In genomic region chr7:19007026-19007977, GRCm38 (mm10) we compare ENCODE assay signal across 8 mouse cellular contexts. TPM values are rescaled to one million over a fixed set of nuclear protein-coding genes. Genes with fewer than 3 reads are reported as not detected.
DNase-seq lines count a peak whose midpoint lies in the region; ATAC-seq and TF ChIP-seq lines count a peak whose summit lies in the region.
"Had no signal": no experiment of that assay in that cellular context is flagged by ENCODE, and none has a peak within 500 bp of the region (broad histone marks: within the 10 kb centered on the region; RNA-seq: fewer than 3 reads in every experiment).

No protein-coding gene starts in this region.

- no peak for ATAC-seq in hindbrain, embryonic 15.5 days (ENCODE audit: low FRiP score, low read depth)
- no peak for ATAC-seq in kidney, embryonic 16.5 days (ENCODE audit: low FRiP score, low TSS enrichment)

- peaks cover 13% of the 10 kb centered on the region for H3K36me3 ChIP-seq in hindbrain, embryonic 15.5 days
- H3K36me3 ChIP-seq in kidney, embryonic 16.5 days (ENCODE audit: insufficient read depth, low read length) = peaks cover 16% of the 10 kb centered on the region
- H3K36me3 ChIP-seq in myocyte (ENCODE audit: control insufficient read depth, insufficient read depth) = no peaks in the 10 kb centered on the region

- peaks cover 17% of the 10 kb centered on the region for H3K79me2 ChIP-seq in myocyte (ENCODE audit: control insufficient read depth, insufficient read depth)

- no peaks in the 10 kb centered on the region for H3K9me3 ChIP-seq in hindbrain, embryonic 15.5 days
- H3K9me3 ChIP-seq in kidney, embryonic 16.5 days (ENCODE audit: low read length) = no peaks in the 10 kb centered on the region

- H3K4me2 ChIP-seq in hindbrain, embryonic 15.5 days = 0 out of 2 replicates have a peak overlapping the region, but pooled peaks have one; percentile 97
- H3K4me2 ChIP-seq in kidney, embryonic 16.5 days (replicated peaks; ENCODE audit: low read depth, low read length) = peak overlapping the region; percentile 28
- H3K4me2 ChIP-seq in myocyte (ENCODE audit: low read depth) = peak overlapping the region; percentile 39

- no peak overlapping the region for H3K4me3 ChIP-seq in hindbrain, embryonic 15.5 days
- H3K4me3 ChIP-seq in kidney, embryonic 16.5 days (ENCODE audit: low read length) = peak overlapping the region; percentile 8; the same call in 1 of the 2 replicates
- no peak overlapping the region for H3K4me3 ChIP-seq in myocyte

- no peak overlapping the region for H3ac ChIP-seq in myocyte (ENCODE audit: control insufficient read depth, insufficient read length)

- TF ChIP-seq POLR2A in myocyte (IDR thresholded peaks at IDR 0.05; ENCODE audit: insufficient read length, low read depth) = no peak

- H3K9ac ChIP-seq in hindbrain, embryonic 15.5 days = no peak overlapping the region
- H3K9ac ChIP-seq in kidney, embryonic 16.5 days (replicated peaks; ENCODE audit: low read length) = peak overlapping the region; percentile 35; the same call in 1 of the 2 replicates

- WGBS in hindbrain, embryonic 15.5 days = 77% methylated on average over 13 of the region's 13 CpGs
- WGBS in kidney, embryonic 16.5 days = 45% methylated on average over 13 of the region's 13 CpGs

- H3K27me3 ChIP-seq in hindbrain, embryonic 15.5 days = no peaks in the 10 kb centered on the region
- no peaks in the 10 kb centered on the region for H3K27me3 ChIP-seq in kidney, embryonic 16.5 days (ENCODE audit: insufficient read depth, low read length)
- no peaks in the 10 kb centered on the region for H3K27me3 ChIP-seq in myocyte (ENCODE audit: control insufficient read depth, insufficient read depth, insufficient read length)

- DNase-seq in kidney, adult 18-20 months = peak; percentile 28
- no peak for DNase-seq in kidney, postnatal 14 days
- no peak for DNase-seq in gastrocnemius, postnatal 10 days
- DNase-seq in left cerebral cortex, adult 8-10 months (ENCODE audit: low spot score in 2 of 2) = no peak

- peaks cover 46% of the 10 kb centered on the region for H3K4me1 ChIP-seq in hindbrain, embryonic 15.5 days (replicated peaks)
- H3K4me1 ChIP-seq in kidney, embryonic 16.5 days (ENCODE audit: insufficient read depth, low read length) = peaks cover 46% of the 10 kb centered on the region

- H3K27ac ChIP-seq in hindbrain, embryonic 15.5 days (replicated peaks) = no peak overlapping the region
- peak overlapping the region; percentile 44 for H3K27ac ChIP-seq in kidney, embryonic 16.5 days (ENCODE audit: low read length)

TF ChIP-seq in myocyte, 11 proteins besides CTCF, POLR2A, EP300 and RAD21:
- TF ChIP-seq MYOD1 (IDR thresholded peaks at IDR 0.05; ENCODE audit: control insufficient read depth in 1 of 3, insufficient read length in 2 of 3, low read depth in 2 of 3) = peak in 1 of 3 experiments; percentile 11
- no peak for TF ChIP-seq CEBPB (IDR thresholded peaks at IDR 0.05; ENCODE audit: insufficient read depth, poor library complexity, severe bottlenecking)

RNA-seq across cellular contexts. Expression of gene Irf2bp1, which starts 3.5 kb away (rescaled TPM):
- 31.6 and 35.2 TPM in 2 replicates for polyA plus RNA-seq in hindbrain, embryonic 15.5 days (2015; fragmentation: Nextera tagmentation; extraction: Ambion mirVana)
- 21.4 and 23.5 TPM in 2 replicates for polyA plus RNA-seq in kidney, embryonic 16.5 days (2015; fragmentation: Nextera tagmentation; extraction: Ambion mirVana)
- 27.6 TPM for polyA plus RNA-seq in myocyte (2012; fragmentation: generic; extraction: Trizol)
- 10 to 100 TPM; 20.4 to 24.0 TPM for total RNA-seq in gastrocnemius, postnatal 10 days (2021)
- 10 to 100 TPM; 51.2 to 54.1 (median 53.2) TPM for total RNA-seq in left cerebral cortex, adult 8-10 months (2022)

RNA-seq across cellular contexts. Expression of gene Foxa3, which starts 16.0 kb away (rescaled TPM):
- 0.08 TPM in 1 of 2 replicates, not detected in the other for polyA plus RNA-seq in hindbrain, embryonic 15.5 days (2015; fragmentation: Nextera tagmentation; extraction: Ambion mirVana)
- polyA plus RNA-seq in kidney, embryonic 16.5 days (2015; fragmentation: Nextera tagmentation; extraction: Ambion mirVana) = 0.35 and 0.75 TPM in 2 replicates
- polyA plus RNA-seq in myocyte (2012; fragmentation: generic; extraction: Trizol) = 0.12 TPM
- under 1 TPM in 1 of 2 experiments, not detected in 1; 0.16 TPM for total RNA-seq in gastrocnemius, postnatal 10 days (2021)
- not detected for total RNA-seq in left cerebral cortex, adult 8-10 months (2022)
- total RNA-seq: gastrocnemius, postnatal 36 days had no signal

RNA-seq across cellular contexts. Expression of gene Mypop, which starts 16.3 kb away (rescaled TPM):
- polyA plus RNA-seq in hindbrain, embryonic 15.5 days (2015; fragmentation: Nextera tagmentation; extraction: Ambion mirVana) = 6.9 and 7.2 TPM in 2 replicates
- polyA plus RNA-seq in kidney, embryonic 16.5 days (2015; fragmentation: Nextera tagmentation; extraction: Ambion mirVana) = 3.3 and 4.0 TPM in 2 replicates
- polyA plus RNA-seq in myocyte (2012; fragmentation: generic; extraction: Trizol) = 10.4 TPM
- total RNA-seq in gastrocnemius, postnatal 10 days (2021) = 1 to 10 TPM; 2.0 to 3.5 TPM
- total RNA-seq in left cerebral cortex, adult 8-10 months (2022) = 10 to 100 TPM; 54.2 to 60.5 (median 57.6) TPM

RNA-seq across cellular contexts. Expression of gene Sympk, which starts 16.9 kb away (rescaled TPM):
- polyA plus RNA-seq in hindbrain, embryonic 15.5 days (2015; fragmentation: Nextera tagmentation; extraction: Ambion mirVana) = 27.5 and 30.1 TPM in 2 replicates
- 34.0 and 35.6 TPM in 2 replicates for polyA plus RNA-seq in kidney, embryonic 16.5 days (2015; fragmentation: Nextera tagmentation; extraction: Ambion mirVana)
- polyA plus RNA-seq in myocyte (2012; fragmentation: generic; extraction: Trizol) = 90.3 TPM
- total RNA-seq in gastrocnemius, postnatal 10 days (2021) = 10 to 100 TPM; 39.9 to 45.0 TPM
- 100 to 1,000 TPM; 104 to 113 (median 111) TPM for total RNA-seq in left cerebral cortex, adult 8-10 months (2022)

RNA-seq across cellular contexts. Expression of gene Nanos2, which starts 20.1 kb away (rescaled TPM):
- 0.53 and 0.83 TPM in 2 replicates for polyA plus RNA-seq in hindbrain, embryonic 15.5 days (2015; fragmentation: Nextera tagmentation; extraction: Ambion mirVana)
- not detected in 2 replicates for polyA plus RNA-seq in kidney, embryonic 16.5 days (2015; fragmentation: Nextera tagmentation; extraction: Ambion mirVana)
- not detected for polyA plus RNA-seq in myocyte (2012; fragmentation: generic; extraction: Trizol)
- not detected for total RNA-seq in gastrocnemius, postnatal 10 days (2021)
- total RNA-seq in left cerebral cortex, adult 8-10 months (2022) = 1 to 10 TPM in 2 of 4 experiments, under 1 TPM in 2; 0.53 to 1.3 (median 1.0) TPM
- total RNA-seq: gastrocnemius, postnatal 36 days had no signal

Comparison
In these comparisons a context has a peak if more than half of its experiments do, and no peak if none do; other contexts are left out.
1. H3K4me2 ChIP-seq: peak in every context shown above with its lines; median percentile 97 in hindbrain, embryonic 15.5 days; 39 in myocyte; 28 in kidney, embryonic 16.5 days.